Mouse (Mus musculus) forebrain, embryonic 13.5 days (tissue): ENCODE measurements at regions not wholly inside any gene's neighbourhood (a gene's known extent, or its start where the extent isn't known, plus 50 kb on each side); places are given as distances from the start of the nearest gene placed in this dataset.

ENCODE experiments used
- ATAC-seq: fragments of 200-750 bp; cut with Nextera tagmentation; 2 replicates; pipeline ENCODE4 v1.8.0; 2017
- H3K27ac ChIP-seq: fragments of 300-500 bp; sonication (generic); 2 replicates; pipeline ENCODE4 v1.5.1; 2015; ENCODE audit warnings: inconsistent platforms, mild to moderate bottlenecking, moderate library complexity
- H3K27me3 ChIP-seq: fragments of 300-500 bp; sonication (generic); 2 replicates; pipeline ENCODE4 v1.6.1; 2015; ENCODE audit warnings: mild to moderate bottlenecking, inconsistent platforms
- H3K36me3 ChIP-seq: fragments of 300-500 bp; sonication (generic); 2 replicates; pipeline ENCODE4 v1.6.1; 2015; ENCODE audit warnings: mild to moderate bottlenecking, inconsistent platforms; ENCODE audit not compliant: poor library complexity, severe bottlenecking
- H3K4me1 ChIP-seq: fragments of 300-500 bp; sonication (generic); 2 replicates; pipeline ENCODE4 v1.6.1; 2015; ENCODE audit warnings: inconsistent platforms
- H3K4me2 ChIP-seq: fragments of 300-500 bp; sonication (generic); 2 replicates; pipeline ENCODE4 v1.6.1; 2015; ENCODE audit warnings: inconsistent platforms, mild to moderate bottlenecking, moderate library complexity
- H3K4me3 ChIP-seq: fragments of 300-500 bp; sonication (generic); 2 replicates; pipeline ENCODE4 v1.5.1; 2015; ENCODE audit warnings: mild to moderate bottlenecking, inconsistent platforms
- H3K9ac ChIP-seq: fragments of 300-500 bp; sonication (generic); 2 replicates; pipeline ENCODE4 v1.6.1; 2015; ENCODE audit warnings: mild to moderate bottlenecking, inconsistent platforms
- H3K9me3 ChIP-seq: fragments of 300-500 bp; sonication (generic); replicated peaks from 2 replicates; pipeline ENCODE4 v1.6.1; 2016; ENCODE audit warnings: inconsistent platforms
- WGBS: fragments of 180-500 bp; shearing (Covaris S2); methylation state at CpG from one replicate; pipeline ENCODE4 v1.1.7; 2015; 5-methylcytosine and 5-hydroxymethylcytosine counted together

DNA sequence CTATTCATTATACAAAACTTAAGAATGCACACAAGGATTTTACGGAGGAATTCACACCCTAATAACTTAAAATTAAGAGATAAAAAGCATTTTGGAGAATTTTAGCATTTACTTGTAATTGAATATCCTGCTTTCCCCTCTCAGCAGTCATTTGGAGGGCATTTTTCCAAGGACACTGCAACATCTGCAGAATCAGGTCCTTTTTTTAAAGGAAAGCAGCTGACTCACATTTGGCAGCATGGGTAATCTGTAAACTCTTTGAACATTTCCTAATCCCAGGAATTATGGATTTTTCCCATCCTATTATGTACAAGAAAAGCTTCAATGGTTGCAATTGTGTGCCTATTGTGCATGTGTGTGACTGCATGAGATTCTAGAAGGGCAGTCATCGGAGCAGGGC lies 112.0 kb downstream of the Gm19410 start:
- Histone ChIP-seq H3K27ac (no peak overlapping the region), H3K36me3 (no peaks in the 10 kb centered on the region), H3K4me3 (no peak overlapping the region), H3K4me1 (peaks cover 31% of the 10 kb centered on the region), H3K9me3 (no peaks in the 10 kb centered on the region), H3K27me3 (no peaks in the 10 kb centered on the region), H3K9ac (no peak overlapping the region), H3K4me2 (no peak overlapping the region)
- no peak for ATAC-seq
- 78% methylated on average over 2 of the region's 2 CpGs for WGBS

GRCm38 (mm10) chr8:35881810-35882209 lies 116.2 kb downstream of the Gm19410 start:
- H3K9ac ChIP-seq = no peak overlapping the region
- no peak overlapping the region for H3K27ac ChIP-seq
- WGBS = 82% methylated on average over 5 of the region's 5 CpGs
- H3K4me3 ChIP-seq = no peak overlapping the region
- H3K36me3 ChIP-seq = no peaks in the 10 kb centered on the region
- peaks cover 35% of the 10 kb centered on the region for H3K4me1 ChIP-seq
- no peak for ATAC-seq
- no peak overlapping the region for H3K4me2 ChIP-seq
- H3K9me3 ChIP-seq = peaks cover 7% of the 10 kb centered on the region
- no peaks in the 10 kb centered on the region for H3K27me3 ChIP-seq

- H3K27ac ChIP-seq = peak overlapping the region; percentile 74
- 0 out of 2 replicates have a peak overlapping the region, but pooled peaks have one; percentile 3 for H3K4me3 ChIP-seq
- no peaks in the 10 kb centered on the region for H3K36me3 ChIP-seq
- peaks cover 27% of the 10 kb centered on the region for H3K4me1 ChIP-seq
- H3K9me3 ChIP-seq = peaks cover 7% of the 10 kb centered on the region
- 10% methylated on average over 12 of the region's 12 CpGs for WGBS
- H3K4me2 ChIP-seq = peak overlapping the region; percentile 43
- peak; percentile 89 for ATAC-seq
- no peaks in the 10 kb centered on the region for H3K27me3 ChIP-seq
- H3K9ac ChIP-seq = no peak overlapping the region
Observed at GRCm38 (mm10) chr8:35882638-35883455, 117.3 kb downstream of the Gm19410 start.

GRCm38 (mm10) chr8:35883456-35883780 lies 117.8 kb downstream of the Gm19410 start:
- peak; percentile 77 for ATAC-seq
- H3K9ac ChIP-seq = no peak overlapping the region
- 0 out of 2 replicates have a peak overlapping the region, but pooled peaks have one; percentile 3 for H3K4me3 ChIP-seq
- H3K36me3 ChIP-seq = no peaks in the 10 kb centered on the region
- peak overlapping the region; percentile 43 for H3K4me2 ChIP-seq
- H3K27ac ChIP-seq = peak overlapping the region; percentile 74
- peaks cover 25% of the 10 kb centered on the region for H3K4me1 ChIP-seq
- H3K9me3 ChIP-seq = peaks cover 7% of the 10 kb centered on the region
- 22% methylated on average over 1 of the region's 1 CpGs for WGBS
- no peaks in the 10 kb centered on the region for H3K27me3 ChIP-seq

- H3K4me2 ChIP-seq = no peak overlapping the region
- peaks cover 7% of the 10 kb centered on the region for H3K9me3 ChIP-seq
- no peak overlapping the region for H3K9ac ChIP-seq
- no peak overlapping the region for H3K27ac ChIP-seq
- H3K4me1 ChIP-seq = peaks cover 25% of the 10 kb centered on the region
- H3K27me3 ChIP-seq = no peaks in the 10 kb centered on the region
- ATAC-seq = no peak
- H3K4me3 ChIP-seq = no peak overlapping the region
- 78% methylated on average over 6 of the region's 6 CpGs for WGBS
- no peaks in the 10 kb centered on the region for H3K36me3 ChIP-seq
Observed at GRCm38 (mm10) chr8:35884545-35884944, 119.0 kb downstream of the Gm19410 start.

- H3K27me3 ChIP-seq = no peaks in the 10 kb centered on the region
- H3K4me1 ChIP-seq = no peaks in the 10 kb centered on the region
Observed at GRCm38 (mm10) chr8:35890083-35890482, 124.5 kb downstream of the Gm19410 start.

DNA sequence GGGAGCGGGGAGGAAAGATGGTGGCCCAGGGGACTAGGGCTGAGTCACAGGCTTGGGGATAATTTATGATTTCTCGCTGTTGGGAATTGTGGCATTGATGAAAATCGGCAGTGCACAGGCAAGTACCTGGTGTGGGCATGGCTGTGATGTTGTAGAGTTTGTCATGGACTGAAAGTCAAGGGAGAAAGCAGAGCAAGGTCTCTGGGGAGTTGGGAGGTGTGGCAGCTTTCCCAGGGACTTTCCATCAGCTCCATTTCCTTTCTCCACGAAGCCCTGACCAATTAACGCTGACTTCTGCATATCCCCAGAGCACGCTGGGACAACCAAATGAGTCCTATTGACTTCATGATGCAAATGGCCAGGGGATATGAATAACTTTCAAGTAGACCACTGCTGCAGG lies 126.2 kb downstream of the Gm19410 start:
- no peak overlapping the region for H3K4me3 ChIP-seq
- no peaks in the 10 kb centered on the region for H3K4me1 ChIP-seq
- no peak overlapping the region for H3K4me2 ChIP-seq
- ATAC-seq = no peak
- no peaks in the 10 kb centered on the region for H3K9me3 ChIP-seq
- no peaks in the 10 kb centered on the region for H3K36me3 ChIP-seq
- 82% methylated on average over 6 of the region's 6 CpGs for WGBS
- H3K27ac ChIP-seq = no peak overlapping the region
- no peak overlapping the region for H3K9ac ChIP-seq
- no peaks in the 10 kb centered on the region for H3K27me3 ChIP-seq

More at GRCm38 (mm10) chr8:35890083-35890482, 124.5 kb downstream of the Gm19410 start:
- ATAC-seq = no peak
- Histone ChIP-seq H3K4me2 (no peak overlapping the region), H3K36me3 (no peaks in the 10 kb centered on the region), H3K9ac (no peak overlapping the region), H3K27ac (no peak overlapping the region), H3K9me3 (peaks cover 7% of the 10 kb centered on the region), H3K4me3 (no peak overlapping the region)
- 86% methylated on average over 4 of the region's 4 CpGs for WGBS

DNA sequence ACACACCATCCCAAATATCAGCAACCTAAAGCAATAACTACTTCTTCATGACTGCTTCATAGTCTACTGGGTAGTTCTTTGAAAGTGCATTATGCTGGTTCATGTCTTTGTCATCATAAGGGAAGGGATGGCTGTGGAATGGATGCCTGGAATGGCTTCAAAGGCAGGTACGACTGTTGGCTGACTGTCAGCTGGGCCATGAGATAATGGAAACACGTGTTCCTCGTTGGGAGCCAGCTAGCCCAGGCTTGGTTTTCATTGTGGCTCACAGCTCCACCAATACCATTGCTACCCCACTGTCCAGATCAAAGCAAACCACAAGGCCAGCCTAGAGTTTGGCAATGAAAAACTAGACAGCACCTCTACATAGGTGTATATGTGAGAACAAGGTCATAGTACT lies 132.9 kb downstream of the Gm19410 start:
- Histone ChIP-seq H3K27ac (no peak overlapping the region), H3K27me3 (no peaks in the 10 kb centered on the region), H3K9me3 (no peaks in the 10 kb centered on the region), H3K4me2 (no peak overlapping the region), H3K4me1 (no peaks in the 10 kb centered on the region), H3K36me3 (no peaks in the 10 kb centered on the region), H3K9ac (no peak overlapping the region), H3K4me3 (no peak overlapping the region)
- no peak for ATAC-seq
- 75% methylated on average over 3 of the region's 3 CpGs for WGBS

- no peaks in the 10 kb centered on the region; the same call in 1 of the 2 replicates for H3K9me3 ChIP-seq
- no peaks in the 10 kb centered on the region for H3K36me3 ChIP-seq
- no peaks in the 10 kb centered on the region for H3K4me1 ChIP-seq
- no peak overlapping the region for H3K9ac ChIP-seq
- no peak overlapping the region for H3K4me3 ChIP-seq
- H3K27me3 ChIP-seq = no peaks in the 10 kb centered on the region
- H3K27ac ChIP-seq = no peak overlapping the region
- ATAC-seq = no peak
- H3K4me2 ChIP-seq = no peak overlapping the region
- 93% methylated on average over 7 of the region's 7 CpGs for WGBS
Observed at GRCm38 (mm10) chr8:35901490-35901889, 135.9 kb downstream of the Gm19410 start.

GRCm38 (mm10) chr8:35904711-35905450 lies 139.3 kb downstream of the Gm19410 start:
- Histone ChIP-seq H3K36me3 (no peaks in the 10 kb centered on the region), H3K4me3 (no peak overlapping the region), H3K9ac (no peak overlapping the region), H3K4me1 (no peaks in the 10 kb centered on the region), H3K27ac (no peak overlapping the region), H3K9me3 (no peaks in the 10 kb centered on the region; the same call in 1 of the 2 replicates), H3K27me3 (no peaks in the 10 kb centered on the region), H3K4me2 (no peak overlapping the region)
- WGBS = 72% methylated on average over 7 of the region's 7 CpGs
- no peak for ATAC-seq

DNA sequence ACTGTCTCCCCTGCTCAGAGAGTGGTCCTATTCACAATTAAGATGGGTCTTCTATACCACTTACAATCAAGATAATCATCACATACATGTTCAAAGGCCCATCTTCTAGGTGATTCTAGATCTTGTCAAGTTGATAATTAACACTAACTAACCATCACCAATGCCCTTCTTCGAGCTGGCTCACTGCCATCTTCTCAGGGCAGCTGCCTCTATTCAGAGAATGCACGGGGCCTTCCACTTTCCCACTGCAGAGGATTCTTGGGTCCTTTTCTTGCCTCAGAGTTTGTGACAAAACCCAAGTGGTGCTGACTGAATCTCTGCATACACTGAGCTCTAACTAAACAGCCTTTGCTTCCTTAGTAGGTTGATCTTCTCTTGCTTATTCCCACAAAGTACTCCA lies 142.4 kb downstream of the Gm19410 start:
- Histone ChIP-seq H3K4me1 (no peaks in the 10 kb centered on the region), H3K9me3 (no peaks in the 10 kb centered on the region; the same call in 1 of the 2 replicates), H3K4me2 (no peak overlapping the region), H3K4me3 (no peak overlapping the region), H3K27ac (no peak overlapping the region), H3K36me3 (no peaks in the 10 kb centered on the region), H3K9ac (no peak overlapping the region), H3K27me3 (no peaks in the 10 kb centered on the region)
- whole genome bisulfite sequencing = 65% methylated on average over 2 of the region's 2 CpGs
- ATAC-seq = no peak

DNA sequence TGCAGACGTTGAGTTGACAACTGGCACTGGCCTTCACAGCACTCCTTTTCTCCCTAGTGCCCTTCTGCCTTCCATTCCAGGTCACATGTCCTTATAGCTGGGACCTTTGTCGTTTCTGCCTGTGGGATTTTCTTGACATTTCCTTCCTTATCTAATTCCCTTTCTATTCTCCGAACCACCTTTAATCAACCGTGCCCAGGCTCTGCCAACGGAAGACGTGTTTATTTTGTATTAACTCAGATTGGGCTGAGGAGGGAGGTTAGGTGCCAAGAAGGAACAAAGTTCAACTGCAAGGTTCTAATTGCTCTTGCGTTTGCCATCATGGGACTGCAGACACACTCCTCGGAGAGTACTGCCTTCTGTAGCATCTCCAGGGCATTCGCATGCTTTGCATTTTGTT lies 146.7 kb downstream of the Gm19410 start:
- H3K4me2 ChIP-seq = no peak overlapping the region
- no peaks in the 10 kb centered on the region for H3K27me3 ChIP-seq
- H3K27ac ChIP-seq = no peak overlapping the region
- no peak for ATAC-seq
- H3K36me3 ChIP-seq = no peaks in the 10 kb centered on the region
- no peak overlapping the region for H3K9ac ChIP-seq
- no peak overlapping the region for H3K4me3 ChIP-seq
- no peaks in the 10 kb centered on the region for H3K9me3 ChIP-seq
- no peaks in the 10 kb centered on the region for H3K4me1 ChIP-seq
- WGBS = 85% methylated on average over 9 of the region's 9 CpGs
